Mouse (Mus musculus) retina, postnatal 7 days (tissue): Measurements from ENCODE around the gene Cwc25.
A peak's percentile ranks its signal among the peaks of the same experiment; 100 is the strongest.

Experiments used
- DNase-seq: peaks from one replicate; pipeline ENCODE4 v3.0.0-alpha.2; 2012; ENCODE audit warnings: low read depth, low spot score

The Cwc25 gene

GRCm38 (mm10) chr11:97700003-97700745, 66.2 kb downstream of the Cwc25 start, which contains the start of gene Pcgf2:
Gene Pcgf2, minus strand, starts transcription at chr11:97700497.
- DNase-seq, result peak; percentile 54

GRCm38 (mm10) chr11:97699626-97700002, 66.7 kb downstream of the Cwc25 start:
- peak; percentile 68 for DNase-seq

- no peak for DNase-seq
These were observed 67.4 kb downstream of the Cwc25 start for GRCm38 (mm10) chr11:97698741-97699611.

GRCm38 (mm10) chr11:97697891-97698529, 68.3 kb downstream of the Cwc25 start:
- DNase-seq, result no peak

GRCm38 (mm10) chr11:97697199-97697890, 69.0 kb downstream of the Cwc25 start:
- no peak for DNase-seq

GRCm38 (mm10) chr11:97696669-97697068, 69.7 kb downstream of the Cwc25 start:
- no peak for DNase-seq

GRCm38 (mm10) chr11:97695712-97696401, 70.5 kb downstream of the Cwc25 start:
- DNase-seq, result no peak
